Mouse (Mus musculus): Measurements from ENCODE around the gene Ssxb1.
"Not testable (repeated sequence)": the region's sequence is repeated elsewhere in the genome, so short reads cannot be mapped to it uniquely, and the experiment has no call there.

Gene Ssxb1

DNA sequence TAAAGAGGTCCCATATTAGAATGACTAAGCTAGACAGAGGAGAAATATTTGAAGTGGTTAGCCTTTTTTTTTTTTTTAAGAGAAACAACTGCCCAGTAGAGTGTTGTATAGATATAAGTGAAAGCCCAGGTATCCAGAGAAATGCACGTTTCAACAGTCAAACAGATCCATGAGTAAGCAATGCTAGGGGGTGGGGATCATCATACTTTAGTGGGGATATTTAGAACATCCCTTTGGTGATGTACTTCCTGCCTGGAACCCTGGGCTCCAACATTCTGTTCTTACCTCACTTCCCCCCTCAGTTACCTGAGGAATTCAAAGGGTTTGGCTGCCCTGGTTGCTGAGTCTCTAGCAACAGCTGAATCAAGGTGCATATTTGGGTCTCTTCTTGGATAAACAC, at the start of gene Ssxb1:
TSS of gene Ssxb1 (plus strand) at position 301 of the 400 bp plus-strand sequence.
- not testable (repeated sequence) for DNase-seq

DNA sequence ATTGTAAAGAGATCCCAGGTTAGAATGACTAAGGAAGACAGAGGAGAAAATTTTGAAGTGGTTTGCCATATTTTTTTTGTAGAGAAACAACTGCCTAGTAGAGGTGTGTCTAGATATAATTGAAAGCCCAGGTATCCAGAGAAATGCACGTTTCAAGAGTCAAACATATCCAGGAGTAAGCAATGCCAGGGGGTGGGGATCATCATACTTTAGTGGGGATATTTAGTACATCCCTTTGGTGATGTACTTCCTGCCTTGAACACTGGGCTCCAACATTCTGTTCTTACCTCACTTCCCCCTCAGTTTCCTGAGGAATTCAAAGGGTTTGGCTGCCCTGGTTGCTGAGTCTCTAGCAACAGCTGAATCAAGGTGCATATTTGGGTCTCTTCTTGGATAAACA, 46.4 kb upstream of the Ssxb1 start, which contains the start of gene Ssxb9:
TSS of gene Ssxb9 (plus strand) at position 301 of the 400 bp plus-strand sequence.
- DNase-seq: not testable (repeated sequence)

DNA sequence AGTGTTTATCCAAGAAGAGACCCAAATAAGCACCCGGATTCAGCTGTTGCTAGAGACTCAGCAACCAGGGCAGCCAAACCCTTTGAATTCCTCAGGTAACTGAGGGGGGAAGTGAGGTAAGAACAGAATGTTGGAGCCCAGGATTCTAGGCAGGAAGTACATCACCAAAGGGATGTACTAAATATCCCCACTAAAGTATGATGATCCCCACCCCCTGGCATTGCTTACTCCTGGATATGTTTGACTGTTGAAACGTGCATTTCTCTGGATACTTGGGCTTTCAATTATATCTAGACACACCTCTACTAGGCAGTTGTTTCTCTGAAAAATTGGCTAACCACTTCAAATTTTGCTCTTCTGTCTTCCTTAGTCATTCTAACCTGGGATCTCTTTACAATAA, 48.5 kb downstream of the Ssxb1 start, which contains the start of gene Ssxb2:
TSS of gene Ssxb2 (minus strand) at position 101 of the 400 bp plus-strand sequence.
- not testable (repeated sequence) for DNase-seq
